Mouse (Mus musculus) thymus, adult 18-20 months (tissue): ENCODE measurements around the gene Dusp27.
A peak's percentile ranks its signal among the peaks of the same experiment; 100 is the strongest.

Experiments used
- DNase-seq, 2 experiments: peaks; one replicate each; pipeline ENCODE4 v3.0.0; 2022; ENCODE audit warnings: mixed read lengths in 2 of 2

Dusp27 gene

GRCm38 (mm10) chr1:166127719-166128118 lies at the start of gene Dusp27:
TSS of gene Dusp27 (minus strand) at chr1:166127922.
- no peak for DNase-seq

GRCm38 (mm10) chr1:166173621-166174020 lies 45.9 kb upstream of the Dusp27 start:
- no peak for DNase-seq

GRCm38 (mm10) chr1:166172992-166173391 lies 45.3 kb upstream of the Dusp27 start:
- no peak for DNase-seq

- no peak for DNase-seq
Measured at GRCm38 (mm10) chr1:166170852-166171251, 43.1 kb upstream of the Dusp27 start.

- DNase-seq = no peak
Measured at GRCm38 (mm10) chr1:166169713-166170112, 42.0 kb upstream of the Dusp27 start.

GRCm38 (mm10) chr1:166168017-166168416 lies 40.3 kb upstream of the Dusp27 start:
- no peak for DNase-seq

GRCm38 (mm10) chr1:166167405-166167804 lies 39.7 kb upstream of the Dusp27 start:
- no peak for DNase-seq

GRCm38 (mm10) chr1:166165159-166165558 lies 37.4 kb upstream of the Dusp27 start:
- no peak for DNase-seq

GRCm38 (mm10) chr1:166164580-166164979 lies 36.9 kb upstream of the Dusp27 start:
- DNase-seq = no peak

- DNase-seq = no peak
Measured at GRCm38 (mm10) chr1:166160569-166161445, 33.1 kb upstream of the Dusp27 start.

- DNase-seq = no peak
Measured at GRCm38 (mm10) chr1:166160111-166160510, 32.4 kb upstream of the Dusp27 start.

- DNase-seq = no peak
Measured at GRCm38 (mm10) chr1:166158664-166159063, 30.9 kb upstream of the Dusp27 start.

- DNase-seq = no peak
Measured at GRCm38 (mm10) chr1:166157712-166158111, 30.0 kb upstream of the Dusp27 start.

- no peak for DNase-seq
Measured at GRCm38 (mm10) chr1:166155113-166155494, 27.4 kb upstream of the Dusp27 start.

GRCm38 (mm10) chr1:166154162-166155112 lies 26.7 kb upstream of the Dusp27 start:
- DNase-seq = peak; percentile 64 to 76

GRCm38 (mm10) chr1:166153351-166154120 lies 25.8 kb upstream of the Dusp27 start:
- DNase-seq = peak; percentile 75 to 76

- DNase-seq = no peak
Measured at GRCm38 (mm10) chr1:166152034-166152433, 24.3 kb upstream of the Dusp27 start.

- no peak for DNase-seq
Measured at GRCm38 (mm10) chr1:166151341-166151740, 23.6 kb upstream of the Dusp27 start.

- DNase-seq = no peak
Measured at GRCm38 (mm10) chr1:166150035-166150434, 22.3 kb upstream of the Dusp27 start.

- DNase-seq = no peak
Measured at GRCm38 (mm10) chr1:166149441-166149840, 21.7 kb upstream of the Dusp27 start.

GRCm38 (mm10) chr1:166147657-166148056 lies 19.9 kb upstream of the Dusp27 start:
- no peak for DNase-seq

- no peak for DNase-seq
Measured at GRCm38 (mm10) chr1:166146626-166147025, 18.9 kb upstream of the Dusp27 start.

GRCm38 (mm10) chr1:166142369-166142768 lies 14.6 kb upstream of the Dusp27 start:
- DNase-seq = no peak
